Mouse (Mus musculus) lung, embryonic 16.5 days (tissue): Measurements from ENCODE around the gene Ckap2l. TPM values are rescaled to one million over a fixed set of nuclear protein-coding genes. Genes with fewer than 3 reads are reported as not detected.
A peak's percentile ranks its signal among the peaks of the same experiment; 100 is the strongest.

ENCODE experiments used
- ATAC-seq: fragments of 200-750 bp; cut with Nextera tagmentation; 2 replicates; pipeline ENCODE4 v1.8.0; 2017; ENCODE audit warnings: low read depth, mild to moderate bottlenecking, moderate library complexity
- H3K27ac ChIP-seq: fragments of 300-500 bp; sonication (generic); 2 replicates; pipeline ENCODE4 v1.5.1; 2014; ENCODE audit warnings: mild to moderate bottlenecking, control low read depth, low read length
- H3K27me3 ChIP-seq: fragments of 300-500 bp; sonication (generic); 2 replicates; pipeline ENCODE4 v1.6.1; 2014; ENCODE audit warnings: low read depth, low read length, mixed read lengths; ENCODE audit not compliant: control insufficient read depth, insufficient read depth
- H3K36me3 ChIP-seq: fragments of 300-500 bp; sonication (generic); 2 replicates; pipeline ENCODE4 v1.6.1; 2014; ENCODE audit warnings: low read length; ENCODE audit not compliant: control insufficient read depth, insufficient read depth
- H3K4me1 ChIP-seq: fragments of 300-500 bp; sonication (generic); replicated peaks from 2 replicates; pipeline ENCODE4 v1.6.1; 2014; ENCODE audit warnings: low read length, mixed read lengths; ENCODE audit not compliant: control insufficient read depth, insufficient read depth
- H3K4me2 ChIP-seq: fragments of 300-500 bp; sonication (generic); 2 replicates; pipeline ENCODE4 v1.6.1; 2014; ENCODE audit warnings: low read depth, low read length, control low read depth
- H3K4me3 ChIP-seq: fragments of 300-500 bp; sonication (generic); 2 replicates; pipeline ENCODE4 v1.5.1; 2014; ENCODE audit warnings: mild to moderate bottlenecking, low read length, control low read depth
- H3K9ac ChIP-seq: fragments of 300-500 bp; sonication (generic); 2 replicates; pipeline ENCODE4 v1.6.1; 2014; ENCODE audit warnings: low read length, control low read depth
- H3K9me3 ChIP-seq: fragments of 300-500 bp; sonication (generic); 2 replicates; pipeline ENCODE4 v1.6.1; 2016; ENCODE audit warnings: low read length; ENCODE audit not compliant: control insufficient read depth
- WGBS: fragments of 180-500 bp; shearing (Covaris S2); extraction: QIAGEN DNeasy Blood & Tissue Kit; methylation state at CpG from one replicate; pipeline ENCODE4 v1.1.7; 2014; 5-methylcytosine and 5-hydroxymethylcytosine counted together
- polyA plus RNA-seq: library from polyadenylated mRNA; unstranded; fragments of >200 nt; fragmentation: Nextera tagmentation; extraction: Ambion mirVana; gene quantifications from 2 replicates; pipeline ENCODE4 v1.2.1, GENCODE M21; 2015

The Ckap2l gene
- polyA plus RNA-seq = 50.8 and 64.0 TPM in 2 replicates

DNA sequence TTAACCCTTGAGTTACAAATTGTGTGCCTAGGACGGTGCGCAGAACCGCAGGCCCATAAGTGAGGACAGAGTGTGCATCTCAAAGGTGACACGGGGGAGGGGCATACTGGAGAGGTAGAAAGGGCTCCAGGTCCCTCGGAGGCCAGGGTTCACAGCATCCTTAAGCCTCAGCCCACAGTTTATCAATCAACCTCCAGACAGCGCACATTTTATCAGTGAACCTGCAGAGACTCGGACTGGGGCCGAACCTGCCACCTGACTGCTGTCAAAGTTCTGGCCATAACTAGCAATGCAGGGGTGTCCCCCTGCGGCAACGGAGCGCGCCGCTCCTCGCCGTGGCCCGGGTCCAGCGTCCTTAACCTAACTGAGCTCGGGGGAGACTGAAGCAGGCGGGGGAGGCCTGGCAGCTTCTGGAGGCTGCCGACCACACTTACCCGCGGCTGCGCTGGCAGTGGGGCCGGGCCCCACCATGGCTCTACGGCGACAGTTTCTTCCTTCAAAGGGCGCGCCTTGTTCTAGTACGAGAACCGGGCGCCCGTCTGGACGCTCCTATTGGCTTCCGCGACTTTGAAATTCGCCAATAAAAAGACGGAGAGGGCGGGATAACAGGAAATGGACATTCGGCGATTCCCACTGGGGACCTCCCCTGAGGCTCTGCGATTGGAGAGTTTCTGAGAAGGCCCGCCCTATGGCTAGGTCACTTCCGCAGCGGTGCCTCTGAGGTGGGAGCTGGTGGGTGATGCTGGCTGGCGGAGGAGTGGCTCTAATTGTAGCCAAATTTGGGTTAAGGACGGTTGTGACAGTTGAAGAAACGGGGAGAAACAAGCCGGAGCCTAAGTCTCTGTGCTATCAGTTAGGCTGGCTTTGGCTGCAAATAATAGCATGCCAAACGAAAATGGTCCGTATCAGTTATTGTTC, at the start of gene Ckap2l:
Gene Ckap2l, minus strand, starts transcription at position 542 of the 918 bp plus-strand sequence.
- WGBS = under 1% methylated on average over 50 of the region's 50 CpGs
- H3K4me1 ChIP-seq = peaks cover 16% of the 10 kb centered on the region

DNA sequence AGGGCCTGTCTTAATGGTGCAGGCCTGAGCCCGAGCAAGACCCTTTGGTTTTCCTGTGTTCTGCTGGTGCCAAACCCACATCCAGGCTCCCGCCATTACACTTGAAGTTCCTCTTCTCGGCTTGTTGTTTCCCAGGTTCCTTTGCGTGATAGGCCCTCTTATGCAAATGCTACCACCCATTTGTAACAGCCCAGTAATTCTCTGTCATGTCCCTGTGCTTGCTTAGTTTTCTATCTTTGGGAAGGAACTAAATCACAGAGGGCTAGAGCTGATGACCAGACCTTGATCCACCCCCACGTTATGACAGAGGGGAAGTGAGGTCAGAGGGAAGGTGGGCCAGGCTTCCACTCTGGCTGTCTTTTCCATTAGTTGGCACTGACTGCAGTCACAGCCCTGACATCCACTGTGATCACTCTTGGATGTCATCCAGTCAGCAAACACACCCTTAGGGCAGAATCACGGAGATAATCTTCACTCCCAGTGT, 41.2 kb upstream of the Ckap2l start:
- Histone ChIP-seq H3K9ac (no peak overlapping the region), H3K27me3 (no peaks in the 10 kb centered on the region), H3K27ac (no peak overlapping the region), H3K4me1 (no peaks in the 10 kb centered on the region), H3K4me3 (no peak overlapping the region), H3K4me2 (no peak overlapping the region), H3K36me3 (no peaks in the 10 kb centered on the region), H3K9me3 (0 out of 2 replicates have a peak, but pooled peaks cover 2% of the 10 kb centered on the region)
- WGBS = 59% methylated on average over 6 of the region's 6 CpGs
- ATAC-seq = no peak

More for the DNA sequence above, at the start of gene Ckap2l:
- ATAC-seq = peak; percentile 100
- Histone ChIP-seq H3K27ac (peak within 1 kb of the TSS; percentile 81), H3K36me3 (peaks cover 2% of the 10 kb centered on the region; the same call in 1 of the 2 replicates), H3K27me3 (no peaks in the 10 kb centered on the region), H3K4me3 (peak within 1 kb of the TSS; percentile 73), H3K9ac (peak within 1 kb of the TSS; percentile 78), H3K9me3 (no peaks in the 10 kb centered on the region), H3K4me2 (peak within 1 kb of the TSS; percentile 84)

DNA sequence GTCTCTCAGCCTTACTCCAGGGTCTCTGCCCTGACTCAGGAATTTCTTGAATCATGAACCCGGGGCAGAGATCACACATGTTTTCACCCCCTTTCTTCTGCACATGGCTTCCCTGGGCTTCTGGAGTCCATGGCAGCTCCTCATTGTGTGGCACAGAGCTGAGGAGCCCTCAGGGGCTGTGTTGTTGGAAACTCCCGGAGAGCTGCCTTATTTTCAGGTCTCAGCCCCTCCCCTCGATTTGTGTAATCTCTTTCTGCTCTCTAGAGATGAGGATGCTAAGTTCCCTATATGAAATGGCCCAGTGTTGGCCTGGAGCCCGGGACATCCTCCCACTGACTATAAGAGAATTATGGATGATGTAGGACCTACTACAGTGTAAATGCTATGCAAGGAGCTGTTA, 36.5 kb upstream of the Ckap2l start:
- Histone ChIP-seq H3K9me3 (no peaks in the 10 kb centered on the region), H3K36me3 (no peaks in the 10 kb centered on the region), H3K4me2 (no peak overlapping the region), H3K9ac (no peak overlapping the region), H3K27ac (no peak overlapping the region), H3K4me3 (no peak overlapping the region), H3K4me1 (no peaks in the 10 kb centered on the region), H3K27me3 (no peaks in the 10 kb centered on the region)
- 52% methylated on average over 4 of the region's 4 CpGs for WGBS
- ATAC-seq = no peak

DNA sequence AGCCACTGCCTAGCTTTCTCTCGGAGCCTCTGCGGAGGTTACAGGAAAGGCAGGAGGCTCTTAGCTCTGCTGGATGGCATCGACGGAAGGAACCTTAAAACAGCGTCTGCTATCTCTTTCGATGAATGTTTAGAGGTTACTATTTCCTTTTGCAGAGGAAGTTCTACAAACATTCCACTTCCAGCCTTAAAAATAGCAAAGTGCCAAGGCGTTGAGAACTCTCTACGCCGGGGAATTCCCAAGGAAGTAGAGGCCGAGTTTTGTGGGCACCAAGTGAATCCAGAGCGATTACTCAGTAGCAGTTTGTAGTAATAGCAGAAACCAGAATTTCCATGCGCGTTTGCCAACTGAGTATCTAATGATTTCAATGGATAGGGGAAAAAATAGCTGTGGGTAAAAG, 33.5 kb upstream of the Ckap2l start:
- Histone ChIP-seq H3K4me1 (no peaks in the 10 kb centered on the region), H3K4me2 (no peak overlapping the region; the same call in 1 of the 2 replicates), H3K27ac (peak overlapping the region; percentile 51), H3K4me3 (no peak overlapping the region), H3K36me3 (no peaks in the 10 kb centered on the region), H3K9ac (no peak overlapping the region), H3K27me3 (no peaks in the 10 kb centered on the region), H3K9me3 (no peaks in the 10 kb centered on the region; the same call in 1 of the 2 replicates)
- no peak for ATAC-seq
- WGBS = 69% methylated on average over 13 of the region's 13 CpGs

DNA sequence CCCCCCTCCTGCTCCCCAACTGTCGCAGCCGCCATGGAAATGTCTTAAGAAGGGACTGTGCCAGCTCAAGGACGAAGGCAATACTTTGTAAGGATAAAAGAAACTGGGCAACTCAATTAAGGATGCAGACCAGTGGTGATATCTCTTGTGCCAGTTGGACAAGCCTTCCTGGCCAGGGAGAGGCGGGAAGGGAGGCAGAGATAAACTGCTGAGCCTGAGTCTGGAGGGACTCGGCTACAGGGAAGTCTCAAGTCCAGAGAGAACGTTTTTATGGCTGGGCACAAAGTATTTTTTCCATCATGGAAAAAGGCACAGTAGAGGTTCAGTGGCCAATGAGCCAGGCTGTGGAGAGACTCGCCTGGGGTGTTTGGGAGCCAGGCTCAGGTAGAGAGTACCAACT, 33.0 kb upstream of the Ckap2l start:
- Histone ChIP-seq H3K36me3 (no peaks in the 10 kb centered on the region), H3K9me3 (no peaks in the 10 kb centered on the region; the same call in 1 of the 2 replicates), H3K27me3 (no peaks in the 10 kb centered on the region), H3K9ac (no peak overlapping the region), H3K27ac (peak overlapping the region; percentile 25), H3K4me2 (no peak overlapping the region), H3K4me1 (no peaks in the 10 kb centered on the region), H3K4me3 (no peak overlapping the region)
- no peak for ATAC-seq
- WGBS = 47% methylated on average over 7 of the region's 7 CpGs

DNA sequence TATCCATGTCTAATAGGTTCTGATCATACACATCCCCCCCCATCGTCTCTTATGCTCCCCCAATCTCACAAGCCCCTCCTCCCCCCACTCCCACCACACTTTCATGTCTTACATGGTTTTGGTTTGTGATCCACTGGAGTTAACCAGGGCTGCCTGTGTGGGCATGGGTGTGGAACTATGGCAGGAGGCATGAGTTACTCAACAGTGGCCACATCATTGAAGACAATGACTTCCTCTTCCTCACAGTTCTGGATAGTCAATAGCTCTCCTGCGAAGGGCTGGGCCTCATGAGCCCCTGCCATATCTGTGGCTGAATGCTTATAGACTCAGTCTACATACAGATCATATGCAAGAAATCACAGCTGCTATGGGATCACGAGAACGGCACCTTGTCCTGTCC, 31.2 kb upstream of the Ckap2l start:
- 75% methylated on average over 4 of the region's 4 CpGs for WGBS
- H3K4me2 ChIP-seq = no peak overlapping the region
- no peaks in the 10 kb centered on the region for H3K27me3 ChIP-seq
- H3K36me3 ChIP-seq = no peaks in the 10 kb centered on the region
- H3K27ac ChIP-seq = no peak overlapping the region
- no peak overlapping the region for H3K4me3 ChIP-seq
- H3K9ac ChIP-seq = no peak overlapping the region
- no peaks in the 10 kb centered on the region for H3K4me1 ChIP-seq
- ATAC-seq = no peak
- H3K9me3 ChIP-seq = no peaks in the 10 kb centered on the region; the same call in 1 of the 2 replicates

DNA sequence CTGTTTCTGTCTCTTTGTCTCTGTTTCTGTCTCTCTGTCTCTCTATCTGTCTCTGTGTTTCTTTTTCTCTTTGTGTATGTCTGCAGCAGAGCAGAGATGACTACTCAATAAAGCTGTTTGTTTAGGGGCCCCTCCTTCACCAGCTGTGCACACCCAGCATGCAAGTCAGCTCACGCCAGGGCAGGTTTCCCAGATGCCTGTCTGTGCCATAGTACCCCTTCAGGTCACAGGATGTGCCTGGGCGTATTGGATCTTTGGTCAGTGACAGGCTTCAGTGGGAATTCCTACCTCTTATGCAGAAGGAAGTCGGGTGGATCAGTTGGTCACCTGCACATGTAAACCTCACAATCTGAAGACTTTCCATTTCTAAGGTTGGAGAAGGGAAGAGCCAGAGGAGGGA, 27.2 kb upstream of the Ckap2l start:
- no peak for ATAC-seq
- WGBS = 74% methylated on average over 3 of the region's 3 CpGs

DNA sequence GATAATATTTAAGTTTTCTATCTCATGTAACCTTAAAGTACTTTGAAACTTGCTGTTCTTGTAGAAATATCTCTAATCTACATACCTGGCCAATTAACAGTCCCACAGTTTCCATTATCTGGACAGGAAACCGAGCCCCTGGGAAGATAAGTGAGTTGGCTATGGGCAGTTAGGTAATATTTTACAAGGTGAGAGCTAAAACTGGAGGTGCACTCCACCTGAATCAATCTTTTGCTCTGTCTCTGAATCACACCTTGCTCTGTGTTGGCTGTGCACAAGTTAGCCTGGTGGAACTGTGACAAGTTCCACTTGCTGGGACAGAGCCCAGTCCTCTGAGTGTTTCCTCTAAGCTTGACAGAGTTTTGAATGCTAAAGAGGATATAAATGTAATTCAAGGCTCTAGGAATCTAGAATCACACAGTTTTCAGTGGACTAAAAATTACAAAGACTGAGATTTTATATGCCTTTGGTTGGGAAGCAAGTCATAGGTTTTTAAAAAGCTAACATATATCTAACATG, 25.2 kb upstream of the Ckap2l start:
- Histone ChIP-seq H3K4me1 (no peaks in the 10 kb centered on the region), H3K4me2 (no peak overlapping the region), H3K27me3 (no peaks in the 10 kb centered on the region), H3K4me3 (no peak overlapping the region), H3K27ac (no peak overlapping the region), H3K36me3 (no peaks in the 10 kb centered on the region), H3K9me3 (no peaks in the 10 kb centered on the region; the same call in 1 of the 2 replicates), H3K9ac (no peak overlapping the region)
- WGBS = 38% methylated on average over 1 of the region's 1 CpGs
- no peak for ATAC-seq

More for the DNA sequence above, 27.2 kb upstream of the Ckap2l start:
- Histone ChIP-seq H3K4me1 (no peaks in the 10 kb centered on the region), H3K36me3 (no peaks in the 10 kb centered on the region), H3K4me2 (no peak overlapping the region), H3K9me3 (no peaks in the 10 kb centered on the region; the same call in 1 of the 2 replicates), H3K27me3 (no peaks in the 10 kb centered on the region), H3K4me3 (no peak overlapping the region), H3K27ac (no peak overlapping the region), H3K9ac (no peak overlapping the region)

DNA sequence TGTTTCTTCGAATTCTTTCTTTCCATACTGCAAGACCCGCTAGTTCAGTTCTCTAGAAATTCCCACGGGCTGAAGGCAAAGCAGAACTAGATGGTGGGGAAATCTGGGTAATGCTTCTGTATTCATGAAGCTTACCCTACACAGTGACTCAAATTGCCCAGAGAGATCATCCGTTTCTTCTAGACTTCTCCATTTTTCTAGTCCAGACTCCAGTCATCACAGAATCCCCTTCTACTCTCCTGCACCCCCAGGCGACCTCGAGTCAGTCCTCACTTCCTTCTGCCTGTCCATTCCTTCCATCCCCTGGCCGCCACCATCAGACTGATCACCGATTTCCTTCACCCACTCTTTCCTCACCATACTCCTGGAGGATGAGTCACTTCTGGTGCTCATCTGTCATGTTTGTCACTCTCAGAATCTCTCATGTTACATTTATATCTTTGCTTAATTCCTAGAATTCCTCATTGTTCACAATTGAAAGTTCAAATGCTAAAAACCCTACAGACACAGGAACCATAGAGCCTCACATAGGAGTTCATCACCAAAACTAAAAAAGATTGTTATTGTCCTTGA, 23.1 kb upstream of the Ckap2l start:
- Histone ChIP-seq H3K4me3 (no peak overlapping the region), H3K4me1 (no peaks in the 10 kb centered on the region), H3K4me2 (no peak overlapping the region), H3K36me3 (no peaks in the 10 kb centered on the region), H3K9ac (no peak overlapping the region), H3K9me3 (no peaks in the 10 kb centered on the region), H3K27ac (no peak overlapping the region), H3K27me3 (no peaks in the 10 kb centered on the region)
- 65% methylated on average over 8 of the region's 8 CpGs for WGBS
- no peak for ATAC-seq
